Mouse (Mus musculus) cerebellum, adult 2 months (tissue): ENCODE data around the gene Slc9a6.

ENCODE experiments used
- CTCF ChIP-seq: fragments of 200-500 bp; IDR thresholded peaks from 2 replicates; pipeline ENCODE4 v1.5.1; 2011; ENCODE audit warnings: low read depth, mild to moderate bottlenecking, control low read depth, low read length, moderate library complexity, borderline replicate concordance; ENCODE audit not compliant: insufficient read depth
- POLR2A ChIP-seq: fragments of 200-500 bp; IDR thresholded peaks from 2 replicates; pipeline ENCODE4 v1.6.1; 2011; ENCODE audit warnings: low read length, control low read depth, borderline replicate concordance; ENCODE audit not compliant: insufficient read depth

GRCm38 (mm10) chrX:56606536-56606935 lies 3.0 kb upstream of the Slc9a6 start:
- TF ChIP-seq CTCF (no peak), POLR2A (no peak)
